Mouse (Mus musculus): ENCODE measurements at regions not wholly inside any gene's neighbourhood (a gene's known extent, or its start where the extent isn't known, plus 50 kb on each side); places are given as distances from the start of the nearest gene placed in this dataset.

DNA sequence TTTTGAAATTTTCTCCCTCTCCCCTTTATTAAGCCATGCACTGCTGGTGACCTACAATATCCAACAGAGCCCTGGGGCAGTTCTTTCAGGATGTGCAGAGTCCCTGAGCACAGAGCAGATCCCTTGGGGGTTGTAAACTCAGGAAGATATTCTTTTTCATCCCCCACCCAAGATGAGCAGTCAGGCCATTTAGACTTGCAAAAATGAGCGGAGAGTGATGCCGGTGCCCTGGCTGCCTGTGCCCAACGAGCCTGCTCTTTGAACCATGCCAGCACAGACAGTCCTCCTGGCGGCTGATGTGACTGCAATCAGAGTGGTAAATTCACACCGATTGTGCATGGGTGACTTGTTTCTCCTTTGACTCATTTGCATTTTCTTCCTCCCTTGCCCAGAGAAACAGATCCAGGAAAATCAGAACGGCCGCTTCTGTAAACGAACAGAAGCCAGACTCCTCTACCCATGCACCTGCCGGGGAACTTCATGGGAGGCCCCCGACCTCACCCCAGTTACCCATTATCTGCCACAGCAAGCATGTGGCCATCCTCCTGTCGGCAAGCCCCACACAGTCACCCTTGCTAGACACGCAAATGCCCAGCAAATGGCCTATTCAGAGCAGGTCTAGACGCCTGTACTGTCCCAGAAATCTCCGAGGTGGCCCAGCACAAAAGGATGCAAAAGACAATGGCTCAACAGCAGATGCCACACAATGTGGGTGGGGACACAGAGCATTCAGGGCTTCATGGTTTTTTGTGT lies 92.4 kb downstream of the Gm815 start:
- TF ChIP-seq CTCF (IDR thresholded peaks at IDR 0.05 in 2 of 3, conservative IDR thresholded peaks at IDR 0.05 in 1 of 3; ENCODE audit: control insufficient read depth in 1 of 3, insufficient read depth in 1 of 3, low read depth in 2 of 3, low read length in 3 of 3, poor library complexity in 1 of 3, severe bottlenecking in 1 of 3) (no peak), EP300 (IDR thresholded peaks at IDR 0.05; ENCODE audit: low read depth in 1 of 2, low read length in 2 of 2) (no peak), POLR2A (IDR thresholded peaks at IDR 0.05; ENCODE audit: control insufficient read depth in 1 of 2, insufficient read depth in 1 of 2, low read depth in 1 of 2, low read length in 2 of 2, poor library complexity in 1 of 2) (no peak), NRF1 (IDR thresholded peaks at IDR 0.05; ENCODE audit: insufficient read depth, low read depth, low read length, poor library complexity, severe bottlenecking) (no peak), HCFC1 (IDR thresholded peaks at IDR 0.05; ENCODE audit: low read depth, low read length) (no peak), USF1 (IDR thresholded peaks at IDR 0.05; ENCODE audit: low read depth, low read length) (no peak), UBTF (IDR thresholded peaks at IDR 0.05; ENCODE audit: borderline replicate concordance, insufficient read depth, low read depth, low read length) (no peak), E2F4 (IDR thresholded peaks at IDR 0.05; ENCODE audit: borderline replicate concordance, low read depth, low read length) (no peak)
